Mouse (Mus musculus): ENCODE measurements around the gene Hmox1.

- TF ChIP-seq POLR2A (IDR thresholded peaks at IDR 0.05; ENCODE audit: control insufficient read depth, low read depth, low read length) (no peak), CTCF (IDR thresholded peaks at IDR 0.05; ENCODE audit: control insufficient read depth, insufficient read depth, insufficient replicate concordance, low read depth, low read length) (no peak)
These were observed 37.7 kb upstream of the Hmox1 start for GRCm38 (mm10) chr8:75055673-75056072.
